Mouse (Mus musculus) left cerebral cortex, adult 2 months (tissue): ENCODE results near the gene Pigq. TPM values are rescaled to one million over a fixed set of nuclear protein-coding genes. Genes with fewer than 3 reads are reported as not detected.

Experiments used
- DNase-seq, 2 experiments: peaks; one replicate each; pipeline ENCODE4 v3.0.0; 2021 to 2022; ENCODE audit warnings: low spot score in 2 of 2, mixed read lengths in 1 of 2; ENCODE audit errors: extremely low spot score in 1 of 2
- H3K27ac ChIP-seq: fragments of 200-600 bp; 2 replicates; pipeline ENCODE4 v1.8.1; 2022
- H3K4me3 ChIP-seq: fragments of 200-600 bp; 2 replicates; pipeline ENCODE4 v1.8.1; 2022
- CTCF ChIP-seq: fragments of 200-600 bp; IDR thresholded peaks from 2 replicates; pipeline ENCODE4 v1.8.1; 2022; ENCODE audit warnings: antibody characterized with exemption, mild to moderate bottlenecking, moderate library complexity
- intact Hi-C: fragments of 180-260 bp; cut with DNase I; formaldehyde crosslinking; loops from one replicate; pipeline ENCODE4 v1.15.1; 2025
- total RNA-seq, 2 experiments: library from RNA; stranded (reverse); gene quantifications; 2 replicates each; pipeline ENCODE4 v1.2.3; 2021

The Pigq gene
- total RNA-seq, 2 experiments from 2014 or later = 96.5 to 118 TPM

DNA sequence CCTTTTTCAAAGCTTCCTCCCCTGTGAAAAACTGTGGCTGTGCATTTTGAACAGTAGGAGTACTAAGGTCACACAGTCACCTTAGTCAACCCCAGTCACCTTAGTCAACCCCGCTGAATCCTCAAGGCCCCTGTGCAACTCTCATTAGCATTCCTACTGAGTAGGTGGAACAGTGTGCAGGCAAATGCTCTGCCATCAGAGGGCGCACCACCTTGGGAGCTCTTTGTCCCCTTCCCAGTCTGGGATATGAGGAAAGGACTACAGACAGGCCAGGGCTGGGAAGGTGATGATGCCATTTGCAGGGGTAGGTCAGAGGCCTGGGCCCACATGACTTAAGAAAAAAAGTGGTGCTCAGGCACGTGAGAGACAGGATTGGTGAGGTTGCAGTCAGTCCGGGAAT lies 65.5 kb downstream of the Pigq start:
- intact Hi-C loops = loop anchor here (5.0 kb wide), 1 partner anchor 38 kb away; the partner anchor contains the start of gene Rab40c
- DNase-seq = peak in 1 of 2 experiments; percentile 55
- Histone ChIP-seq H3K4me3 (no peak overlapping the region), H3K27ac (no peak overlapping the region)
- TF ChIP-seq CTCF = peak; percentile 60

GRCm38 (mm10) chr17:25878611-25879180 lies 66.0 kb downstream of the Pigq start:
- TF ChIP-seq CTCF = no peak
- DNase-seq = peak in 1 of 2 experiments; percentile 24
- Histone ChIP-seq H3K4me3 (no peak overlapping the region), H3K27ac (no peak overlapping the region)
- intact Hi-C loops = loop anchor here (5.0 kb wide), 1 partner anchor 39 kb away; the partner anchor contains the start of gene Rab40c

GRCm38 (mm10) chr17:25877741-25878610 lies 66.8 kb downstream of the Pigq start:
- Histone ChIP-seq H3K27ac (no peak overlapping the region), H3K4me3 (no peak overlapping the region)
- intact Hi-C loops = loop anchor here (5.0 kb wide), 1 partner anchor 39 kb away; the partner anchor contains the start of gene Rab40c
- DNase-seq = no peak
- TF ChIP-seq CTCF = no peak

DNA sequence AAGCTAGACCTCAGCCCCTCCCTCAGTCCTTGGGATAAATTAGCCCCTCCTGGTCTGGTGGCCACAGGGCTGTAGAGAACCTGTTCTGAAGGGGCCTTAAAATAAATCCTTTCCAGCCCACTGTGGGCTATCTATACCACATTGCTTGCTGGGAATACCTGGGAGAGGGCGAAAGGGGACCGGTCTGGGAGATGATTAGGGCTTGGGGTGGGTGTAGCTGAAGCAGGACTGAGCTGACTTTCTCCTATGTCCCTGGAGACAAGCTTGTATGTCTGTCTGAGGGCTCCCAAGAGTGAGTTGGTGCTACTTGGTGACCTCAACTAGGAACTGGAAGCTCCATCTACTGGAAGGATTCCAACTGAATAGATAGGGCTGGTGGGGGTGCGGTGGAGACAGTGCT lies 67.7 kb downstream of the Pigq start:
- no peak for DNase-seq
- no peak for TF ChIP-seq CTCF
- Histone ChIP-seq H3K4me3 (no peak overlapping the region; the same call in 1 of the 2 replicates), H3K27ac (no peak overlapping the region)
- intact Hi-C loops = loop anchor here (5.0 kb wide), 1 partner anchor 40 kb away; the partner anchor contains the start of gene Rab40c

Other genes with a start within 250 kb of the Pigq start
- 100 to 1,000 TPM; 146 to 168 TPM for gene Gng13, start 227.8 kb downstream of the Pigq start, total RNA-seq
- gene Chtf18, start 217.5 kb downstream of the Pigq start, total RNA-seq = 1 to 10 TPM; 1.3 to 1.4 TPM
- 10 to 100 TPM; 55.6 to 57.4 TPM for gene Rpusd1, start 217.3 kb downstream of the Pigq start, total RNA-seq
- under 1 TPM; 0.45 to 0.47 TPM for gene Mslnl, start 208.9 kb downstream of the Pigq start, total RNA-seq
- 1 to 10 TPM; 3.1 to 3.9 TPM for gene Msln, start 190.6 kb downstream of the Pigq start, total RNA-seq
- gene Narfl, start 171.2 kb downstream of the Pigq start, total RNA-seq = 10 to 100 TPM; 32.4 to 33.2 TPM
- 100 to 1,000 TPM; 112 to 123 TPM for gene Haghl, start 159.3 kb downstream of the Pigq start, total RNA-seq
- gene Ccdc78, start 158.4 kb downstream of the Pigq start, total RNA-seq = not detected
- 10 to 100 TPM; 84.9 to 85.1 TPM for gene Fam173a, start 152.0 kb downstream of the Pigq start, total RNA-seq
- 1 to 10 TPM in 1 of 2 experiments, not detected in 1; 1.4 TPM for gene AC134908.4, start 149.3 kb downstream of the Pigq start, total RNA-seq
- gene Metrn, start 147.8 kb downstream of the Pigq start, total RNA-seq = 10 to 100 TPM; 72.3 to 88.2 TPM
- 100 to 1,000 TPM; 644 to 656 TPM for gene Fbxl16, start 135.9 kb downstream of the Pigq start, total RNA-seq
- gene Wdr24, start 121.3 kb downstream of the Pigq start, total RNA-seq = 10 to 100 TPM; 26.8 to 30.9 TPM
- gene Jmjd8, start 116.1 kb downstream of the Pigq start, total RNA-seq = 10 to 100 TPM; 55.1 to 55.6 TPM
- gene Stub1, start 111.5 kb downstream of the Pigq start, total RNA-seq = 100 to 1,000 TPM; 162 to 171 TPM
- gene Rhbdl1, start 107.6 kb downstream of the Pigq start, total RNA-seq = 10 to 100 TPM; 36.3 to 39.6 TPM
- 10 to 100 TPM; 23.0 to 25.1 TPM for gene Gm20683, start 103.2 kb downstream of the Pigq start, total RNA-seq
- gene Rhot2, start 100.1 kb downstream of the Pigq start, total RNA-seq = 100 to 1,000 TPM; 103 to 105 TPM
- 10 to 100 TPM; 34.9 to 36.8 TPM for gene Wdr90, start 83.4 kb downstream of the Pigq start, total RNA-seq
- 10 to 100 TPM; 17.8 to 25.7 TPM for gene Mcrip2, start 76.2 kb downstream of the Pigq start, total RNA-seq
- gene Mettl26, start 69.9 kb downstream of the Pigq start, total RNA-seq = 10 to 100 TPM; 37.8 to 38.1 TPM
- gene Wfikkn1, start 64.1 kb downstream of the Pigq start, total RNA-seq = 1 to 10 TPM; 1.7 TPM
- gene Rab40c, start 25.2 kb downstream of the Pigq start, total RNA-seq = 10 to 100 TPM; 46.4 to 47.2 TPM
- under 1 TPM; 0.20 to 0.87 TPM for gene Nhlrc4, start within 50 bp of the Pigq start, total RNA-seq
- gene A930017K11Rik, start 7.6 kb upstream of the Pigq start, total RNA-seq = under 1 TPM; 0.26 to 0.27 TPM
- gene Capn15, start 40.9 kb upstream of the Pigq start, total RNA-seq = 10 to 100 TPM; 53.9 to 59.3 TPM
- gene Rab11fip3, start 124.6 kb upstream of the Pigq start, total RNA-seq = 100 to 1,000 TPM; 114 to 119 TPM
- gene Decr2, start 145.4 kb upstream of the Pigq start, total RNA-seq = 10 to 100 TPM; 28.5 to 31.5 TPM
- gene Nme4, start 150.7 kb upstream of the Pigq start, total RNA-seq = 1 to 10 TPM; 3.6 to 4.2 TPM
- 10 to 100 TPM; 14.3 to 14.7 TPM for gene Tmem8, start 168.4 kb upstream of the Pigq start, total RNA-seq
- 10 to 100 TPM; 67.8 to 68.0 TPM for gene Mrpl28, start 178.6 kb upstream of the Pigq start, total RNA-seq
- 10 to 100 TPM; 25.9 to 29.7 TPM for gene Axin1, start 193.8 kb upstream of the Pigq start, total RNA-seq